Mouse (Mus musculus) brain, adult 2 months (tissue): ENCODE measurements around the gene Crxos.
"Not testable (repeated sequence)": the region's sequence is repeated elsewhere in the genome, so short reads cannot be mapped to it uniquely, and the experiment has no call there.

Source experiments
- DNase-seq: peaks from one replicate; pipeline ENCODE4 v3.0.0; 2011; ENCODE audit warnings: low read depth, low spot score

Gene Crxos

GRCm38 (mm10) chr7:15882317-15882716 lies at the start of gene Crxos:
Crxos (plus strand) TSS chr7:15882617.
- DNase-seq = no peak

GRCm38 (mm10) chr7:15839578-15839977 lies 42.8 kb upstream of the Crxos start, which contains the start of gene Obox6:
Obox6 (minus strand) TSS chr7:15839678.
- DNase-seq = no peak

- DNase-seq = peak; percentile 5
Observed at GRCm38 (mm10) chr7:15859657-15860056, 22.8 kb upstream of the Crxos start.

- no peak for DNase-seq
Observed at GRCm38 (mm10) chr7:15864104-15864503, 18.3 kb upstream of the Crxos start.

- DNase-seq = no peak
Observed at GRCm38 (mm10) chr7:15879756-15880155, 2.7 kb upstream of the Crxos start, which contains the start of gene Crx. Crx (minus strand) TSS chr7:15879968.

- no peak for DNase-seq
Observed at GRCm38 (mm10) chr7:15881388-15881787, 1.0 kb upstream of the Crxos start.

- DNase-seq = no peak
Observed at GRCm38 (mm10) chr7:15881831-15882230, 586 bp upstream of the Crxos start.

GRCm38 (mm10) chr7:15884127-15884526 lies 1.7 kb downstream of the Crxos start:
- no peak for DNase-seq

- no peak for DNase-seq
Observed at GRCm38 (mm10) chr7:15894251-15894650, 11.8 kb downstream of the Crxos start.

GRCm38 (mm10) chr7:15901366-15902048 lies 19.1 kb downstream of the Crxos start:
- DNase-seq = no peak

- DNase-seq = no peak
Observed at GRCm38 (mm10) chr7:15905861-15906260, 23.4 kb downstream of the Crxos start.

- no peak for DNase-seq
Observed at GRCm38 (mm10) chr7:15906602-15907001, 24.2 kb downstream of the Crxos start.

GRCm38 (mm10) chr7:15907971-15908590 lies 25.7 kb downstream of the Crxos start:
- no peak for DNase-seq

- DNase-seq = no peak
Observed at GRCm38 (mm10) chr7:15910521-15910920, 28.1 kb downstream of the Crxos start.

GRCm38 (mm10) chr7:15912183-15912582 lies 29.8 kb downstream of the Crxos start:
- DNase-seq = peak; percentile 90

GRCm38 (mm10) chr7:15914252-15914651 lies 31.8 kb downstream of the Crxos start:
- peak; percentile 49 for DNase-seq

- no peak for DNase-seq
Observed at GRCm38 (mm10) chr7:15914751-15915150, 32.3 kb downstream of the Crxos start.

GRCm38 (mm10) chr7:15915695-15916094 lies 33.3 kb downstream of the Crxos start:
- DNase-seq = not testable (repeated sequence)

- no peak for DNase-seq
Observed at GRCm38 (mm10) chr7:15916134-15916723, 33.8 kb downstream of the Crxos start.

GRCm38 (mm10) chr7:15916996-15917395 lies 34.6 kb downstream of the Crxos start:
- no peak for DNase-seq

- no peak for DNase-seq
Observed at GRCm38 (mm10) chr7:15918371-15918770, 36.0 kb downstream of the Crxos start.

GRCm38 (mm10) chr7:15919947-15920346 lies 37.5 kb downstream of the Crxos start:
- no peak for DNase-seq
